Mouse (Mus musculus) stomach, postnatal 0 days (tissue): ENCODE data around the gene Mbnl1.

Experiments used
- CTCF ChIP-seq: IDR thresholded peaks from 2 replicates; pipeline ENCODE4 v1.5.1; 2016; ENCODE audit warnings: antibody characterized with exemption, low read depth, mild to moderate bottlenecking, moderate library complexity
- EP300 ChIP-seq: optimal IDR thresholded peaks from 2 replicates; pipeline ENCODE3; 2016; ENCODE audit warnings: antibody characterized with exemption

DNA sequence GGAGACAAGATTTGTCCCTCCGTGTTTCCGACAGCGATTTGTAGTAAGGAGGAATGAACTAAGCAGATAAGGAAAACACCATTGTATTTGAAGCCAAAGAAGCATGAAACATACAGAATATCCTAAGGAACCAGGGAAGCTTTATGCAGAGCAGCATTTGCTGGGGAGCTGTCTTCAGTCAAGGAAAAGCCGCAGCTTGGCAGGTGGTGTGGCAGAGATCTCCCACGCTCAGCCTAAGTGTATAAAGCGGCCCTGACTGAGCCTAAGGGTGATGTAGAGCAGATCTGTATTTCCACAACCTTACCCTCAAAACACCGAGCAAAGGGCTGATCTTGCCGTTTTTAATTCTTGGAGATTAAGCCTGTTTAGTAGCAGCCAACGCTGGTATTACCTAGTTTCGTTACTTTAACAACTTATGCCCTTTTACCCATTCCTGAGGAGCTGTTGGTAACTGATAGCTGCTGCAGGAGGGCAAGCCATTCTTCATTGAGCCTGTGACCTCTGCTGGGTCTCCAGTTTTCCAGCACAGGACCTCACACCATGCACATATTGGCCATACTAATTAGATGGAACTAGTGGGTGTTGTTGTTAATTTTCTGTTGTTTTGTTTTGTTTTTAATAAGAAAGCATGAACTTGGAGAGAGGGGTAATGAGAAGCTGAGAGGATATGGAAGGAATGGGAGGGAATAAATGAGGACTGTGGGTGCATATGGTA is 91.1 kb downstream of the Mbnl1 start:
- TF ChIP-seq CTCF (no peak), EP300 (no peak)
